Mouse (Mus musculus) olfactory bulb, adult 2 months (tissue): ENCODE data around the gene Gabrd.

Source experiments
- CTCF ChIP-seq: fragments of 200-500 bp; IDR thresholded peaks from 2 replicates; pipeline ENCODE4 v1.5.1; 2012; ENCODE audit warnings: low read depth, mild to moderate bottlenecking, low read length, moderate library complexity; ENCODE audit not compliant: insufficient read depth
- POLR2A ChIP-seq: fragments of 200-500 bp; IDR thresholded peaks from 2 replicates; pipeline ENCODE4 v1.6.1; 2012; ENCODE audit warnings: mild to moderate bottlenecking, low read depth, low read length, moderate library complexity; ENCODE audit not compliant: insufficient read depth

- TF ChIP-seq CTCF (no peak), POLR2A (no peak)
These were observed 15.2 kb downstream of the Gabrd start for GRCm38 (mm10) chr4:155382752-155383151.
